Mouse (Mus musculus) intestine, postnatal 0 days (tissue): ENCODE measurements around the gene 9130019O22Rik. TPM values are rescaled to one million over a fixed set of nuclear protein-coding genes. Genes with fewer than 3 reads are reported as not detected.
"Not testable (repeated sequence)": the region's sequence is repeated elsewhere in the genome, so short reads cannot be mapped to it uniquely, and the experiment has no call there.

Experiments used
- ATAC-seq: fragments of 200-750 bp; cut with Nextera tagmentation; 2 replicates; pipeline ENCODE4 v1.8.0; 2017; ENCODE audit warnings: mild to moderate bottlenecking, moderate TSS enrichment, moderate library complexity
- H3K27ac ChIP-seq: fragments of 300-500 bp; sonication (generic); 2 replicates; pipeline ENCODE4 v1.5.1; 2014; ENCODE audit warnings: mild to moderate bottlenecking, low read depth, low read length, moderate library complexity
- H3K27me3 ChIP-seq: fragments of 300-500 bp; sonication (generic); replicated peaks from 2 replicates; pipeline ENCODE4 v1.6.1; 2014; ENCODE audit warnings: low read length, mixed read lengths; ENCODE audit not compliant: control insufficient read depth, insufficient read depth
- H3K36me3 ChIP-seq: fragments of 300-500 bp; sonication (generic); 2 replicates; pipeline ENCODE4 v1.6.1; 2014; ENCODE audit warnings: mild to moderate bottlenecking, moderate library complexity; ENCODE audit not compliant: control insufficient read depth, insufficient read depth
- H3K4me1 ChIP-seq: fragments of 300-500 bp; sonication (generic); replicated peaks from 2 replicates; pipeline ENCODE4 v1.6.1; 2014; ENCODE audit warnings: antibody characterized with exemption, low read length, mixed read lengths; ENCODE audit not compliant: control insufficient read depth, insufficient read depth
- H3K4me2 ChIP-seq: fragments of 300-500 bp; sonication (generic); replicated peaks from 2 replicates; pipeline ENCODE4 v1.6.1; 2014; ENCODE audit warnings: low read depth, mild to moderate bottlenecking, moderate library complexity
- H3K4me3 ChIP-seq: fragments of 300-500 bp; sonication (generic); 2 replicates; pipeline ENCODE4 v1.5.1; 2014; ENCODE audit warnings: low read depth, low read length
- H3K9ac ChIP-seq: fragments of 300-500 bp; sonication (generic); 2 replicates; pipeline ENCODE4 v1.6.1; 2014; ENCODE audit warnings: mild to moderate bottlenecking, low read depth, low read length
- H3K9me3 ChIP-seq: fragments of 300-500 bp; sonication (generic); 2 replicates; pipeline ENCODE4 v1.6.1; 2016; ENCODE audit warnings: mixed run types; ENCODE audit not compliant: control insufficient read depth
- CTCF ChIP-seq: sonication (generic); IDR thresholded peaks from 2 replicates; pipeline ENCODE4 v1.5.1; 2016; ENCODE audit warnings: low read depth, mild to moderate bottlenecking, control low read depth, antibody characterized with exemption, moderate library complexity
- WGBS: fragments of 180-500 bp; shearing (Covaris S2); extraction: QIAGEN DNeasy Blood & Tissue Kit; methylation state at CpG from one replicate; pipeline ENCODE4 v1.1.7; 2014; 5-methylcytosine and 5-hydroxymethylcytosine counted together
- polyA plus RNA-seq: library from polyadenylated mRNA; unstranded; fragments of >200 nt; fragmentation: Nextera tagmentation; extraction: Ambion mirVana; gene quantifications from 2 replicates; pipeline ENCODE4 v1.2.1, GENCODE M21; 2015

The 9130019O22Rik gene
- polyA plus RNA-seq, 1 experiment from 2014 or later: 4.7 TPM

DNA sequence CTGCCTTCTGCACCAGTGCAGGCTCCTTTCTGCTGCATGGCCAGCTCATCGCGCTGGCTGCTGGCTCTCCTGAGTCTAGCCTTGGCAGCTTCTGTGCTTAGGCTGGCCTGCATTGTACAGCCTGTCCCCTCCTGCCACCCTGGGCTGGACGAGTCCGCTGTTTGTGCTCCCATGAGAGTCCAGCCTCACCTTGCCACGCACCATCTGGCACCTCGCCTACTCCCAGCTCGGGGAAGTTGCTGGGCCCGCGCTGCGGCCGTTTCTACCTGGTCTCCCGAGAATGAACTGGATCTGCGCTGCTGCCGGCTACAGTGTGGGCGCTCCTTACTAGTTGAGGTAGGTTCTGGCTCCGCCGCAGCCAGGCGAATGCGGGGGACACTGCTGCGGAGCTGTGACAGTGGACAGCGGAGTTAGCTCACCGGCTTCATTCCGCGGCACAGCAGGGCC lies 23.5 kb downstream of the 9130019O22Rik start:
- Histone ChIP-seq H3K27me3 (no peaks in the 10 kb centered on the region), H3K9me3 (no peaks in the 10 kb centered on the region), H3K4me1 (0 out of 2 replicates have a peak, but pooled peaks cover 3% of the 10 kb centered on the region), H3K36me3 (0 out of 2 replicates have a peak, but pooled peaks cover 3% of the 10 kb centered on the region), H3K9ac (peak overlapping the region; percentile 58), H3K4me2 (peak overlapping the region; percentile 66), H3K4me3 (peak overlapping the region; percentile 36), H3K27ac (peak overlapping the region; percentile 78)
- 6% methylated on average over 24 of the region's 24 CpGs for WGBS
- TF ChIP-seq CTCF: no peak
- no peak for ATAC-seq

DNA sequence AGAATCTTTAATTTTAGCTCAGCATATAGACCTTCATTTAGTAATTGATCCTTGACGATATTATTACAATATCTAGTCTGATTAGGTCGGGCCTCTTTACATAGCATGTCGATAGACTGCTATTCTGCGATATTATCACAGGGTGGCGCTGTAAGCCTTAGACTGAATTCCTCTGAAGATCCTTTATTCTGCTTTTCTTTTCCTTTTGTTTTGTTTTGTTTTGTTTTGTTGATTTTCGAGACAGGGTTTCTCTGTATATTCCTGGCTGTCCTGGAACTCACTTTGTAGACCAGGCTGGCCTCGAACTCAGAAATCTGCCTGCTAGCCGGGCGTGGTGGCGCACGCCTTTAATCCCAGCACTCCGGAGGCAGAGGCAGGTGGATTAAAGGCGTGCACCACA lies 24.5 kb downstream of the 9130019O22Rik start:
- peak overlapping the region; percentile 45 for H3K4me2 ChIP-seq
- H3K27me3 ChIP-seq, H3K9me3 ChIP-seq, H3K27ac ChIP-seq, ATAC-seq, H3K4me1 ChIP-seq, H3K36me3 ChIP-seq, H3K9ac ChIP-seq: not testable (repeated sequence)
- WGBS: 21% methylated on average over 13 of the region's 13 CpGs
- TF ChIP-seq CTCF: peak; percentile 88
- peak overlapping the region; percentile 23 for H3K4me3 ChIP-seq

DNA sequence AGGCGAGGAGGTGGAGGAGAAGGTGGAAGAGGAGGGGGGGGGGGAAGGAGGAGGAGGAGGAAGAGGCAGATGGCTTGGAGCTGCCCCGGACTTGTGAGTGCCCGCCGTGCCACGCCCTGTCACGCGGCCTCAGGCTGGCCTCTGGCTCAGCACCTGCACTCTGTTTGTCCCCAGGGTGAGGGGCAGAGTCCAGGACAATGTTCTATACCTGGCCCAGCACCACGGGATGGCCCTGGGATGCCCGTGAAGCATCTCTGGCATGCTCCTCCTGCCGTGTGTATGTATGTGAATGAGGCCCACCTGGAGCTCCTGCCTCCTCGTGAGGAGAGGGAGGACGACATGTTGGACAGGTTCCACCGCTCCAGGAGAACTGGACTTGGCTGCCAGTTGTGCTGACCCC lies 25.5 kb downstream of the 9130019O22Rik start:
- 0 out of 2 replicates have a peak, but pooled peaks cover 3% of the 10 kb centered on the region for H3K4me1 ChIP-seq
- H3K27me3 ChIP-seq: no peaks in the 10 kb centered on the region
- H3K9ac ChIP-seq: no peak overlapping the region; the same call in 1 of the 2 replicates
- 19% methylated on average over 13 of the region's 13 CpGs for WGBS
- H3K9me3 ChIP-seq: no peaks in the 10 kb centered on the region
- ATAC-seq: peak; percentile 91
- no peak overlapping the region for H3K4me3 ChIP-seq
- TF ChIP-seq CTCF: no peak
- H3K36me3 ChIP-seq: no peaks in the 10 kb centered on the region
- peak overlapping the region; percentile 39 for H3K4me2 ChIP-seq
- H3K27ac ChIP-seq: peak overlapping the region; percentile 67

DNA sequence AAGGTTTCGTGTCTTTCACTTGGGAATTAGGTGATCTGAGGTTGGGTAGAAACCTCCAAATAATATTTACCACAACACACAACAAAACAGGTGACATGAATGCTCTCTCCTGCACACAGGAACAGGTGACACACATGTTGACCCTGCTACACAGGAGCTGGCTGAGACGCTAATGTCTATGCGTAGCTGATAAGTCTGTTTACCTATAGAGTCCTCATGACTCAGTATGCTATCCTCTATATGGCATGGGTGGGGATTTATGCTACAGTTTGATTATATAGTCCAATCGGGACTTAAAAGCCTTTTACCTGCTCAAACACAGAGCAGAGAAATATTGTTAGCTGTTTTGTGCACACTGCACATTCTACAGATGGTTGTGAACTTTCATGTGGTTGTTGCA lies 26.7 kb downstream of the 9130019O22Rik start:
- H3K27ac ChIP-seq: peak overlapping the region; percentile 57; the same call in 1 of the 2 replicates
- no peaks in the 10 kb centered on the region for H3K9me3 ChIP-seq
- H3K9ac ChIP-seq: no peak overlapping the region
- TF ChIP-seq CTCF: no peak
- 0 out of 2 replicates have a peak, but pooled peaks cover 3% of the 10 kb centered on the region for H3K4me1 ChIP-seq
- ATAC-seq: peak; percentile 57
- no peak overlapping the region; the same call in 1 of the 2 replicates for H3K4me2 ChIP-seq
- H3K4me3 ChIP-seq: no peak overlapping the region
- H3K27me3 ChIP-seq: no peaks in the 10 kb centered on the region
- 26% methylated on average over 4 of the region's 4 CpGs for WGBS
- no peaks in the 10 kb centered on the region for H3K36me3 ChIP-seq

DNA sequence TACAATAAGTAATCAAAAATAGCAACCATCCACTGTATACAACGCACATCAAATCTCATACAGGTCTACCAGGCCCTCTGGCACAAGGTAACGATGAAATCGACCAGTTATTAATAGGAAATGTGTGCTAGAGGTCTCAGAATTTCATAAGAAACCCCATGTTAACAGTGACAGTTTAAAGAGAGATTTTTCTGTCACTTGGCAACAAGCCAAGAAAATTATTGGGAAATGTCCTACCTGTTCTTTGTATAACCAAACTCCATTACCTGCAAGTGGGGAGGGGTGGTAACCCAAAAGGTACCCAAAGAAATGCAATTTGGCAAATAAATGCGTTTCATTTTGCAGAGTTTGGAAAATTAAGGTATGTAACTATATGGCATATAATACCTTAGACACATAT lies 28.5 kb downstream of the 9130019O22Rik start:
- Histone ChIP-seq H3K9ac (no peak overlapping the region), H3K9me3 (no peaks in the 10 kb centered on the region), H3K4me3 (no peak overlapping the region), H3K27me3 (no peaks in the 10 kb centered on the region), H3K4me1 (0 out of 2 replicates have a peak, but pooled peaks cover 3% of the 10 kb centered on the region), H3K27ac (no peak overlapping the region), H3K36me3 (no peaks in the 10 kb centered on the region), H3K4me2 (no peak overlapping the region)
- TF ChIP-seq CTCF: no peak
- 64% methylated on average over 4 of the region's 4 CpGs for WGBS
- ATAC-seq: no peak

DNA sequence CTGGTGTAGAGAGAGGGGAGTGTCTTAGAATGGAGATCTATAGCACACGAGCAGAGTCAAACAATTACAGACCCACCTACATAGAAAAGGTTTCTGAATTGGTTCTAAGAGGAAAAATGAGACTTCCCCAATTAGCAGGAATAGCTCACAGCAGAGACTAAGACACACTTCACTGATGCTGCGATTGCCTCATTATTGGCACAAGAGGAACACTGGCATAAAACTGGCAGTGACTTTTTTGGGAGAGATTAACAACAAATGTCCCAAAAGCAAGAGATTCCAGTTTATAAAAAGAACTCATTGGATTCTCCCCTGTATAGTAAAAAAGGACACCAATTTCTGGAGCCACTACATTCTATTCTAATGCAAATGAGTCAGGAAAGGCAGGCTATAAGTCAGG lies 29.1 kb downstream of the 9130019O22Rik start:
- Histone ChIP-seq H3K27me3 (no peaks in the 10 kb centered on the region), H3K9me3 (no peaks in the 10 kb centered on the region), H3K9ac (no peak overlapping the region), H3K4me1 (0 out of 2 replicates have a peak, but pooled peaks cover 3% of the 10 kb centered on the region), H3K36me3 (no peaks in the 10 kb centered on the region), H3K4me3 (no peak overlapping the region), H3K27ac (no peak overlapping the region), H3K4me2 (no peak overlapping the region)
- TF ChIP-seq CTCF: no peak
- no peak for ATAC-seq
- 78% methylated on average over 2 of the region's 2 CpGs for WGBS
